ENCODE assay signal across 27 mouse cellular contexts in the genomic region with DNA sequence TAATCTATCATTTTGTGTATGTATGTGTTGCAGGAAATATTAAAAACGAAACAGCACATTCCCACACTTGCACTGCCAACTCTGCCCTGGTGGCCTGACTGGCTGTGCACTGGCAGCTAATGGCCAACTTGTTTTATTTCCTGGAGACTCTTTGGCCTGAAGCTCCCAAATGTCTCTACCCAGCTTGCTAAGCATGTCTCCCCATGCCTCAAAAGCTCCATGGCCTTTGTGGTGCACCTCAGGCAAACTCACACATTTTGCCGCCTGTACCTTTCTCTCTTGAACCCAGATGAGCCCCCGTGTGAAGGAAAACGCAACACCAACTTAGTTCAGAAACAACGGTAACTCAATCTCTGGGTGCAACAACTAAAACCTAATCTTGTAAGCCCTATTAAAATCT. TPM values are rescaled to one million over a fixed set of nuclear protein-coding genes. Genes with fewer than 3 reads are reported as not detected.
DNase-seq lines count a peak whose midpoint lies in the region; ATAC-seq and TF ChIP-seq lines count a peak whose summit lies in the region.
"Had no signal": no experiment of that assay in that cellular context is flagged by ENCODE, and none has a peak within 500 bp of the region (broad histone marks: within the 10 kb centered on the region; RNA-seq: fewer than 3 reads in every experiment).

No protein-coding gene starts in this region.

- DNase-seq in heart, embryonic 10.5 days (ENCODE audit: low spot score), result peak; percentile 17
- no peak for DNase-seq in heart, postnatal 14 days
- peak; percentile 82 for DNase-seq in midbrain, embryonic 11.5 days (ENCODE audit: low spot score, missing footprints)
- DNase-seq in midbrain, embryonic 14.5 days, result no peak
- peak; percentile 5 for DNase-seq in embryonic facial prominence, embryonic 10.5 days (ENCODE audit: low spot score)
- no peak for DNase-seq in Muller cell, postnatal 12 days (ENCODE audit: inconsistent ontology term)
- DNase-seq: adrenal gland, postnatal 25 days; cerebellum, adult 18-20 months; cerebellum, postnatal 10 days; gastrocnemius, postnatal 10 days; heart, postnatal 4 days; kidney, adult 8-10 months; kidney, postnatal 4 days; lung, embryonic 14.5 days; lung, postnatal 14 days; thymus, postnatal 14 days had no signal

- H3K27ac ChIP-seq in heart, embryonic 10.5 days, result no peak overlapping the region
- H3K27ac ChIP-seq in midbrain, embryonic 11.5 days (ENCODE audit: low read depth, low read length), result no peak overlapping the region
- no peak overlapping the region for H3K27ac ChIP-seq in midbrain, embryonic 14.5 days (replicated peaks; ENCODE audit: low read depth, low read length)
- no peak overlapping the region for H3K27ac ChIP-seq in embryonic facial prominence, embryonic 10.5 days (replicated peaks)
- H3K27ac ChIP-seq: forebrain, embryonic 13.5 days; hindbrain, embryonic 15.5 days; kidney, postnatal 0 days; limb, embryonic 15.5 days; liver, embryonic 15.5 days had no signal

- no peaks in the 10 kb centered on the region for H3K9me3 ChIP-seq in heart, embryonic 10.5 days
- H3K9me3 ChIP-seq in midbrain, embryonic 11.5 days (ENCODE audit: control insufficient read depth, low read length), result no peaks in the 10 kb centered on the region
- H3K9me3 ChIP-seq in midbrain, embryonic 14.5 days (ENCODE audit: control insufficient read depth, low read length), result no peaks in the 10 kb centered on the region
- no peaks in the 10 kb centered on the region for H3K9me3 ChIP-seq in embryonic facial prominence, embryonic 10.5 days
- H3K9me3 ChIP-seq: forebrain, embryonic 13.5 days; hindbrain, embryonic 15.5 days; limb, embryonic 15.5 days; liver, embryonic 15.5 days had no signal

- intact Hi-C loops in heart, postnatal 14 days (cut with DNase I), result loop anchor here (5.0 to 10.0 kb wide), 4 partner anchors 584 to 882 kb away; no protein-coding TSS in a partner anchor

- no peak for TF ChIP-seq POLR2A in myocyte (IDR thresholded peaks at IDR 0.05; ENCODE audit: insufficient read length, low read depth)

- no peak for ATAC-seq in midbrain, embryonic 11.5 days (ENCODE audit: low FRiP score)
- ATAC-seq in midbrain, embryonic 14.5 days (ENCODE audit: low FRiP score, low TSS enrichment), result no peak
- ATAC-seq: forebrain, embryonic 13.5 days; inflammation-experienced regulatory T-cells, adult 6 months had no signal

- no peak overlapping the region for H3K4me3 ChIP-seq in heart, embryonic 10.5 days
- no peak overlapping the region for H3K4me3 ChIP-seq in midbrain, embryonic 11.5 days (ENCODE audit: low read depth, low read length)
- H3K4me3 ChIP-seq in midbrain, embryonic 14.5 days (replicated peaks; ENCODE audit: low read depth, low read length), result no peak overlapping the region
- H3K4me3 ChIP-seq in embryonic facial prominence, embryonic 10.5 days, result no peak overlapping the region
- H3K4me3 ChIP-seq in myocyte, result no peak overlapping the region
- H3K4me3 ChIP-seq: erythroblast, embryonic 14.5 days; forebrain, embryonic 13.5 days; hindbrain, embryonic 15.5 days; limb, embryonic 15.5 days; liver, embryonic 15.5 days had no signal

- WGBS in heart, embryonic 10.5 days, result 76% methylated on average over 5 of the region's 5 CpGs
- WGBS in midbrain, embryonic 11.5 days, result 85% methylated on average over 5 of the region's 5 CpGs
- WGBS in midbrain, embryonic 14.5 days, result 89% methylated on average over 5 of the region's 5 CpGs
- 83% methylated on average over 5 of the region's 5 CpGs for WGBS in embryonic facial prominence, embryonic 10.5 days

- no peaks in the 10 kb centered on the region for H3K36me3 ChIP-seq in heart, embryonic 10.5 days
- H3K36me3 ChIP-seq in midbrain, embryonic 11.5 days (ENCODE audit: control insufficient read depth, insufficient read depth, low read length), result no peaks in the 10 kb centered on the region
- H3K36me3 ChIP-seq in midbrain, embryonic 14.5 days (ENCODE audit: control insufficient read depth, insufficient read depth, low read length), result no peaks in the 10 kb centered on the region
- no peaks in the 10 kb centered on the region for H3K36me3 ChIP-seq in embryonic facial prominence, embryonic 10.5 days (replicated peaks)
- no peaks in the 10 kb centered on the region for H3K36me3 ChIP-seq in myocyte (ENCODE audit: control insufficient read depth, insufficient read depth)
- H3K36me3 ChIP-seq: hindbrain, embryonic 15.5 days; limb, embryonic 15.5 days; liver, embryonic 15.5 days had no signal

- no peak overlapping the region for H3ac ChIP-seq in myocyte (ENCODE audit: control insufficient read depth, insufficient read length)

- no peak overlapping the region for H3K9ac ChIP-seq in midbrain, embryonic 11.5 days (ENCODE audit: low read length)
- no peak overlapping the region for H3K9ac ChIP-seq in midbrain, embryonic 14.5 days (replicated peaks; ENCODE audit: low read length)
- H3K9ac ChIP-seq: forebrain, embryonic 13.5 days; hindbrain, embryonic 15.5 days; limb, embryonic 15.5 days; liver, embryonic 15.5 days; lung, embryonic 14.5 days had no signal

- peaks cover 62% of the 10 kb centered on the region for H3K27me3 ChIP-seq in heart, embryonic 10.5 days (ENCODE audit: insufficient read depth, poor library complexity, severe bottlenecking)
- H3K27me3 ChIP-seq in midbrain, embryonic 11.5 days (ENCODE audit: control insufficient read depth, insufficient read depth, low read length), result peaks cover 24% of the 10 kb centered on the region
- peaks cover 25% of the 10 kb centered on the region for H3K27me3 ChIP-seq in midbrain, embryonic 14.5 days (ENCODE audit: control insufficient read depth, insufficient read depth, low read length)
- H3K27me3 ChIP-seq in embryonic facial prominence, embryonic 10.5 days (replicated peaks; ENCODE audit: low read depth, poor library complexity, severe bottlenecking), result peaks cover 56% of the 10 kb centered on the region
- H3K27me3 ChIP-seq in myocyte (ENCODE audit: control insufficient read depth, insufficient read depth, insufficient read length), result peaks cover 17% of the 10 kb centered on the region

- no peaks in the 10 kb centered on the region for H3K79me2 ChIP-seq in myocyte (ENCODE audit: control insufficient read depth, insufficient read depth)

- H3K4me1 ChIP-seq in heart, embryonic 10.5 days, result peaks cover 4% of the 10 kb centered on the region
- H3K4me1 ChIP-seq in midbrain, embryonic 11.5 days (ENCODE audit: control insufficient read depth, insufficient read depth, low read length), result peaks cover 8% of the 10 kb centered on the region
- peaks cover 5% of the 10 kb centered on the region; the same call in 1 of the 2 replicates for H3K4me1 ChIP-seq in midbrain, embryonic 14.5 days (ENCODE audit: control insufficient read depth, insufficient read depth, low read length)
- peaks cover 4% of the 10 kb centered on the region for H3K4me1 ChIP-seq in embryonic facial prominence, embryonic 10.5 days
- H3K4me1 ChIP-seq: liver, embryonic 15.5 days had no signal

- H3K4me2 ChIP-seq in midbrain, embryonic 11.5 days, result no peak overlapping the region
- H3K4me2 ChIP-seq in midbrain, embryonic 14.5 days (ENCODE audit: low read length), result no peak overlapping the region
- peak overlapping the region; percentile 12 for H3K4me2 ChIP-seq in myocyte (ENCODE audit: low read depth)
- H3K4me2 ChIP-seq: forebrain, embryonic 13.5 days; hindbrain, embryonic 15.5 days; limb, embryonic 15.5 days; liver, embryonic 15.5 days; lung, embryonic 14.5 days had no signal

TF ChIP-seq in myocyte, 11 proteins besides CTCF, POLR2A, EP300 and RAD21:
- TF ChIP-seq USF1 (IDR thresholded peaks at IDR 0.05; ENCODE audit: low read depth), result no peak
- no peak for TF ChIP-seq REST (IDR thresholded peaks at IDR 0.05; ENCODE audit: insufficient read depth, insufficient read length)
- no peak for TF ChIP-seq CEBPB (IDR thresholded peaks at IDR 0.05; ENCODE audit: insufficient read depth, poor library complexity, severe bottlenecking)
- TF ChIP-seq POLR2AphosphoS2 (IDR thresholded peaks at IDR 0.05; ENCODE audit: insufficient read length, low read depth), result no peak
- TF ChIP-seq TCF3 (IDR thresholded peaks at IDR 0.05; ENCODE audit: insufficient read length, low read depth), result no peak
- TF ChIP-seq MYOD1 (IDR thresholded peaks at IDR 0.05; ENCODE audit: control insufficient read depth in 1 of 3, insufficient read length in 2 of 3, low read depth in 2 of 3), result no peak
- no peak for TF ChIP-seq E2F4 (IDR thresholded peaks at IDR 0.05; ENCODE audit: insufficient read depth)
- no peak for TF ChIP-seq MAX (IDR thresholded peaks at IDR 0.05; ENCODE audit: low read depth)
- TF ChIP-seq SRF (IDR thresholded peaks at IDR 0.05; ENCODE audit: control insufficient read depth, insufficient read length, low read depth), result no peak
TF ChIP-seq in myocyte: peak in this region for 0.

RNA-seq across cellular contexts. Expression of gene Shh, which starts 14.0 kb away (rescaled TPM):
- polyA plus RNA-seq in heart, embryonic 10.5 days (2016; fragmentation: Nextera tagmentation; extraction: Ambion mirVana), result 0.10 and 0.68 TPM in 2 replicates
- not detected for total RNA-seq in heart, postnatal 14 days (2021)
- 4.9 and 6.8 TPM in 2 replicates for polyA plus RNA-seq in midbrain, embryonic 11.5 days (2014; fragmentation: Nextera tagmentation; extraction: Ambion mirVana)
- polyA plus RNA-seq in midbrain, embryonic 14.5 days (2014; fragmentation: Nextera tagmentation; extraction: Ambion mirVana), result 0.58 and 1.9 TPM in 2 replicates
- polyA plus RNA-seq in embryonic facial prominence, embryonic 10.5 days (2016; fragmentation: Nextera tagmentation; extraction: Ambion mirVana), result 2.1 and 3.0 TPM in 2 replicates
- polyA plus RNA-seq in myocyte (2012; fragmentation: generic; extraction: Trizol), result not detected
- total RNA-seq: common myeloid progenitor, adult 5-6 weeks; gastrocnemius, postnatal 10 days; heart, postnatal 4 days; MEL; neutrophil, adult 5-6 weeks had no signal
- polyA plus RNA-seq: inflammation-experienced regulatory T-cells, adult 6 months; liver, embryonic 15.5 days had no signal

Comparison
In these comparisons a context has a peak if more than half of its experiments do, and no peak if none do; other contexts are left out.
1. DNase-seq: peak in heart, embryonic 10.5 days (single experiment), midbrain, embryonic 11.5 days (single experiment) and embryonic facial prominence, embryonic 10.5 days (single experiment); none in heart, postnatal 14 days (0 of 2), midbrain, embryonic 14.5 days (single experiment) and Muller cell, postnatal 12 days (single experiment).